Mouse (Mus musculus) thymus, postnatal 14 days (tissue): ENCODE results near the gene Dpf3.

ENCODE experiments used
- DNase-seq: peaks from one replicate; pipeline ENCODE4 v3.0.0; 2021

The Dpf3 gene

GRCm38 (mm10) chr12:83496336-83496735, 8.8 kb upstream of the Dpf3 start:
- no peak for DNase-seq

- no peak for DNase-seq
These were observed 8.4 kb upstream of the Dpf3 start for GRCm38 (mm10) chr12:83495961-83496282.

GRCm38 (mm10) chr12:83495248-83495960, 7.9 kb upstream of the Dpf3 start:
- no peak for DNase-seq

GRCm38 (mm10) chr12:83494196-83494595, 6.7 kb upstream of the Dpf3 start:
- no peak for DNase-seq

GRCm38 (mm10) chr12:83492808-83493207, 5.3 kb upstream of the Dpf3 start:
- no peak for DNase-seq

- peak; percentile 23 for DNase-seq
These were observed 4.1 kb upstream of the Dpf3 start for GRCm38 (mm10) chr12:83491609-83492008.

- peak; percentile 13 for DNase-seq
These were observed 2.2 kb upstream of the Dpf3 start for GRCm38 (mm10) chr12:83489748-83490147.

- DNase-seq, result peak; percentile 9
These were observed 860 bp upstream of the Dpf3 start for GRCm38 (mm10) chr12:83488211-83488941.

GRCm38 (mm10) chr12:83486671-83487461, 650 bp downstream of the Dpf3 start:
- DNase-seq, result peak; percentile 42

- peak; percentile 11 for DNase-seq
These were observed 1.4 kb downstream of the Dpf3 start for GRCm38 (mm10) chr12:83485911-83486670.

GRCm38 (mm10) chr12:83484855-83485745, 2.4 kb downstream of the Dpf3 start:
- peak; percentile 12 for DNase-seq

GRCm38 (mm10) chr12:83483653-83484052, 3.9 kb downstream of the Dpf3 start:
- no peak for DNase-seq

GRCm38 (mm10) chr12:83481439-83481838, 6.1 kb downstream of the Dpf3 start:
- DNase-seq, result no peak

- DNase-seq, result no peak
These were observed 7.6 kb downstream of the Dpf3 start for GRCm38 (mm10) chr12:83479818-83480401.

GRCm38 (mm10) chr12:83479140-83479539, 8.4 kb downstream of the Dpf3 start:
- DNase-seq, result no peak

GRCm38 (mm10) chr12:83476277-83476676, 11.2 kb downstream of the Dpf3 start:
- DNase-seq, result no peak

GRCm38 (mm10) chr12:83475419-83475818, 12.1 kb downstream of the Dpf3 start:
- no peak for DNase-seq

- no peak for DNase-seq
These were observed 13.4 kb downstream of the Dpf3 start for GRCm38 (mm10) chr12:83473987-83474600.

- DNase-seq, result no peak
These were observed 15.8 kb downstream of the Dpf3 start for GRCm38 (mm10) chr12:83471760-83472159.

- no peak for DNase-seq
These were observed 17.4 kb downstream of the Dpf3 start for GRCm38 (mm10) chr12:83470085-83470484.
